Mouse (Mus musculus) layer of hippocampus, postnatal 10 days (tissue): ENCODE data around the gene Thtpa. TPM values are rescaled to one million over a fixed set of nuclear protein-coding genes. Genes with fewer than 3 reads are reported as not detected.

Source experiments
- DNase-seq, 2 experiments: peaks; one replicate each; pipeline ENCODE4 v3.0.0; 2021; ENCODE audit warnings: low spot score in 2 of 2
- long read RNA-seq: library from polyadenylated mRNA; stranded (forward); transcript quantifications from one replicate; pipeline ENCODE4 v2.0.0, GENCODE M21; 2023
- total RNA-seq, 2 experiments: library from RNA; stranded (reverse); gene quantifications; 2 replicates each; pipeline ENCODE4 v1.2.3; 2021

Thtpa gene
- total RNA-seq: 10 to 100 TPM; 26.5 to 31.1 TPM
- long read RNA-seq, transcript Thtpa-201 (2 exons, 2,830 nt): major isoform, 21 of 24 reads
- long read RNA-seq, partial matches to known transcripts: 0 of 24 reads
- long read RNA-seq, other reads (novel, unspliced or antisense): 3 of 24 reads

- peak; percentile 78 to 80 for DNase-seq
Measured at GRCm38 (mm10) chr14:55094704-55095231, at the start of gene Thtpa. TSS of gene Thtpa (plus strand) at chr14:55094784.

DNA sequence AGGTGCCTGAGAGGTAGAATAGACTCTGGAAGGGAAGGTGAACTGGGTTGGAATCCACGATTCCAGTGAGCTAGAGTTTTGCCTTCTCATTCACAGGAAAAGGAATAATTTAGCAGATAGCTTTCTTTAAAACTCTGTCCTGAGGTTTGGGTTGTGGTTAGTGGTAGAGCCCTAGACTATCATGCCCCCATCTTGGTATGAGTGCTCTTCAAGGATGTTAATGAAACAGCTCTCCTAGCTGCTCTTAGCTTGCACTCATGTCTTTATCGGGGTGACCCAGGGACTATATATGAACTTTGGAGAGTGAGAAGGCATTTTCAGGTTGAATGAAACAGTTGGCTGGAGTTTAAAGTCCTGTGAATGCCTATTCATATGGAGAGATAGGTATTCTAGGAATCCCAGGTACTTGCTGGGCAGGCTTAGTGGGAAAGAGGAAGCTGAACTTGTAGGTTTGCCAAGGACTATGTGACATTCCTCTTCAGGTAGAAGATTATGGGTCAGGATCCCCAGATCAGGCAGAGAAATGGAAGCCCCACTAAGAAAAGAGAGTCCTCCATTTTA lies 46.5 kb upstream of the Thtpa start:
- no peak for DNase-seq

GRCm38 (mm10) chr14:55052496-55052895 lies 42.1 kb upstream of the Thtpa start:
- peak; percentile 84 to 91 for DNase-seq

- peak in 1 of 2 experiments; percentile 17 for DNase-seq
Measured at GRCm38 (mm10) chr14:55053050-55053449, 41.5 kb upstream of the Thtpa start.

DNA sequence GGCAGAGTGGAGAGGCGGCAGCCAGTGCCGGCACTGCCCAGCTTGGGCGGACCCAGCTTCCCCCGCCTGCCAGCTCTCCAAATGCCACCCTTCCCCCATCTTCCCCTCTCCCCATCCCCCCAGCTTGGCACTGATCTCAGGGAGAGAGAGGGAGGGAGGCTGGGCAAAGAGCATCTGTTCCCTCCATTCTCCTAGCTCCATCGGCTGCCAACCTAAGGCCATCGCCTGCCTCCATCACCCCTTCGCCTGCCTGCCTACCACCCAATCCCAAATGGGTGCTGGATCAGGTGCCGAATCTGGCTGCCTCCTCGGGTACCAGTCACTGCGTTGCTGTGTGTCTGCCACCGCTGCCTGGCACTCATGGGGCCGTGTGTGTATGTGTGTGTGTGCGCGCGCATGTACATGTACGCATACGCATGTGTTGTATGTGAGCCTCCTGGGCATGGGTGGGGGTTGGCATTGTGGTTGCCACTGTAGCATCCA lies 40.8 kb upstream of the Thtpa start:
- DNase-seq: peak; percentile 89 to 90

GRCm38 (mm10) chr14:55054191-55054749 lies 40.3 kb upstream of the Thtpa start:
- DNase-seq: peak; percentile 69 to 72

DNA sequence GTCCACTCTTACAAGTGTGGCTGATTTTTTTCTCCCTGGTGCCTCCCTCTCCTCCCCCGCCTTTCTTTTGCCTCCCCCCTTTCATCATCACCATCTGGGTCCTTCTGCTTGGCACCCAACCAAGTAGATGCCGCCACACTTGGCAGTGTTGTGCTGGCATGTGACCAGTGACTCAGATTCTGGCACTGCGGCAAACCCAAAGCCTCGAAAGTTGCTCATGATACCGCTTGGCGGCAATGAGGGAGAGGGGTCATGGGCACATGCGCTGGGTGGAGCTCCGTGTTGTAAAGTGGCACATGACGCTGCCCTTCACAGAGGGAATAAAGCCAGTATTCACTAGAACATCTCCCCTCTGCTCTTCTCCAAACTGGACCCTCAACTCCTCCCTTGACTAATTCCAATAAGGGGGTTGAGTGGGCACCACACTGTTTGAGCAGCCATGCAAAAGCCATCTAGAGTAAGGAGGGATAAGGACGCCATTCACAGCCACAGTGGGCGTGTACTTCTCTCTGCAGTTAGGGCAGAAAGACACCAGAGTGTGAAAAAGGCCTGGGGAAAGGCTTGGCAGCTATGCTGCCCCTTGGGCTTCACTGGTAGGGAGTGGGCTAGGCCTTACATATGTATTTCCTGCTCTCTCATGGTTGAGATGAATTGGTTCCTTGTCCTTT lies 39.3 kb upstream of the Thtpa start:
- peak; percentile 94 to 95 for DNase-seq

- no peak for DNase-seq
Measured at GRCm38 (mm10) chr14:55059009-55059408, 35.6 kb upstream of the Thtpa start.

- DNase-seq: no peak
Measured at GRCm38 (mm10) chr14:55059931-55060330, 34.7 kb upstream of the Thtpa start.

DNA sequence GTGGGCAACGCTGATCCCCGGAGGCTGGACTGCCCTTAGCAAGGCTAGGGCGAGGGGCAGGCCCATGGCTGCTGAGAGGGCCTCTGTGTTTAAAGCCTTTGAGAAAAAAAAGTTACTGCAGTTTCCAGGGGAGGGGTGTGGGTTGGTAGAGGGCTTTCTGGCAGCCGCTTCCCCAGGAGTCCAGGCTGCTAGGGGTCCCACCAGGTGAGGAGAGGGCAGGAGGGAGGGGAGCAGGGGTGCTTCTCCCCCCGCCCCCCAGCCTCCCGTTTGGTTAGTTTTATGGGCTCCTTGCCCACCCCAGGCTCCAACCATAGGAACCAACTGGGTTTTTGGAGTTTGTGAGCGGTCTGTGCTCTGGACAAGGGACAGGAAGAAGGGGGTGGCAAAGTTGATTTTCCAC lies 32.7 kb upstream of the Thtpa start:
- no peak for DNase-seq

DNA sequence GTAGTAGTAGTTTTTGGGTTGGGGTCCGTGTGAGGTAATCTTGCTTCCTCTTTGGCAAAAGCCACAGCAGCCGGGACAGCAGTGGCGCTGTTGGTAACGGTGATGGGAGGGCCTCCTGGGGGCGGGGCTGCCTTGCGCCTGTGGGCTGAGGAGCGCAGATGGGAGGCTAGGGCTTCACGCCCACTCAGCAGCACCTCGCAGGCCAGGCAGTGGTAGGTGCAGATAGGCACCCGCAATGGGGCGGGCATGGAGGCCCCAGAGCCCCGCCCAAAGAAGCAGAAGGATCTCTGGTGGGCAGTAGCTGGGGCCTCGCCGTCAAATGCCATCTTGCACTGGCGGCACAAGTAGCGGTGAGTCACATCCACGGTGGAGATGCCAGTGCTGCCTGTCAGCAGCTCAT lies 32.0 kb upstream of the Thtpa start:
- DNase-seq: peak; percentile 36 to 62

DNA sequence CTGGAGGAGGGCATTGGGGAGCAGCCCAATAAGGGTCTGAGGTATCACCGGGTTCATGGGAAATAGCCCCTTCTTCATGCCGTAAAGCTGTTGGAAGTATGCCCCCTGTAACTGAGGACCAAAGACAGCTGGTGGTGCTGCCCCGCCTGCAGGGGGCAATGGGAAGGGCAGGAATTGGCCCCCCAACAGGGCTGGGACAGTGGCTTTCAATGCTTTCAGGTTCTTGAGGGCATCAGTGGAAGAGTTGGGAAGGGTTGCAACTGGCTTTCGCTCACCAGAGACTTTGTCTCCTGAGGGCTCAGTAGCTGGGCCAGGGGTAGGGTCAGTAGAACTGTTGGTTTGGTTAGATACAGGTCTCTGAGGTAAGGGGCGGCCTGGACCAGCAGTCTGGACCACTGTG lies 31.5 kb upstream of the Thtpa start:
- no peak for DNase-seq

- DNase-seq: peak; percentile 41 to 51
Measured at GRCm38 (mm10) chr14:55063581-55064381, 30.8 kb upstream of the Thtpa start.

- peak in 1 of 2 experiments; percentile 34 for DNase-seq
Measured at GRCm38 (mm10) chr14:55064481-55065370, 29.9 kb upstream of the Thtpa start.

DNA sequence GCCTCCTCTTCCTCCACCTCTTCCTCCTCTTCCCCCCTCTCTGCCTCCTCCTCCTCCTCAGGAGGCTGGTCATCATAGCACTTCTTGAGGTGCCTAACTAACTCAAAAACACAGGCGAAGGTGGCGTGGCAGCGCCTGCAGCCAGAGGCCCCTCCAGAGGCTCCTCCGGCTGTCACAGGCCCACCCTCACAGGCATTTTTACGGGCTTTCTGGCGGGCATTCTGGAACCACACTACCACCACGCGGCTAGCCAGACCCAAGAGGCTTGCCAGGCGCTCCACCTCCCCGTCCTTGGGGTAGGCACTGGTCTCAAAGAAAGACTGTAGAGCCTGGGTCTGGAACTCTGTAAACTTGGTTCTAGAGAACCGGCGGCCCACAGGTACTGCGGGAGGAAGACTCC lies 29.2 kb upstream of the Thtpa start:
- peak in 1 of 2 experiments; percentile 48 for DNase-seq

DNA sequence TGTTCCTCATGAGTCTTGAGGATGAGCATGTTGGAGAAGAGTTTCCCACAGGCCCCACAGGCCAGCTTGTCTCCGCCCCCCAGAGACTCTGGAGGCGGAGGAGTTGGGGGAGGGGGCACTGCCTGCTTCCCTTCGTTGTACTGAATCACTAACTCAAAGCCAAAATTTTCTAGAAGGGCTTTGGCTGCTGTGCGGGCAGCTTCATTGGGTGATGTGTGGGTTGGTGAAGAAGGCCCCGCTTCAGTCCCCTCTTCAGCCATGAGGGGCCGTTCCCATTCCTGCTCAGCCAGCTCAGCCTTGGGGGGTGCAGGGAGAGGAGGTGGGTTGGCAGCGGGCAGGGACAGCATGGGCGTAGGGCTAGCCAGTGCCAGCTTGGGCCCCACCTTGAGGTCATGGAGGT lies 28.5 kb upstream of the Thtpa start:
- DNase-seq: peak in 1 of 2 experiments; percentile 43

- no peak for DNase-seq
Measured at GRCm38 (mm10) chr14:55071756-55072155, 22.8 kb upstream of the Thtpa start.

- no peak for DNase-seq
Measured at GRCm38 (mm10) chr14:55074416-55074815, 20.2 kb upstream of the Thtpa start.

DNA sequence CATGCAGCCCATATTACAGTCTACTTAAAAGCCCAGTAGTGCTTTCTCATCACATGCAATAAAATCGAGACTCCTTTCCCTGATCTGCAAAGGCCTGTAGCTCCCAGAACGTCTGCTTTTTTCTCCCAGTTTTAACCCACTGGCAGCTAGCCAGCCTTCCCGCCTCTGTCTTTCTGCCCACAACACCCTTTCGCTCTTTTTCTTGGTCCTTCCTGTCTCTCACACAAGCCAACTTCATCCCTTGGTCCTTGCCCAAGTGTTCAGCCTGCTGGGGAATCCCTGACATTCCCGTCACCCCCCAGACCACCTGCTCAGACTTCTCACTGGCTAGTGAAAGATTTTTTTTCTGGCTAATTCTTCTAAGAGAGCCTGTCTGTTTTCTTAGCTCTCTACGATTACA lies 18.4 kb upstream of the Thtpa start:
- DNase-seq: peak; percentile 62 to 68

- no peak for DNase-seq
Measured at GRCm38 (mm10) chr14:55076956-55077355, 17.6 kb upstream of the Thtpa start.
